Mouse (Mus musculus) limb, embryonic 11.5 days (tissue): ENCODE results near the gene Gm8994. TPM values are rescaled to one million over a fixed set of nuclear protein-coding genes. Genes with fewer than 3 reads are reported as not detected.
"Not testable (repeated sequence)": the region's sequence is repeated elsewhere in the genome, so short reads cannot be mapped to it uniquely, and the experiment has no call there.

ENCODE experiments used
- ATAC-seq: fragments of 200-750 bp; cut with Nextera tagmentation; 2 replicates; pipeline ENCODE4 v1.8.0; 2017; ENCODE audit warnings: low read depth; ENCODE audit not compliant: insufficient number of reproducible peaks, low FRiP score, low TSS enrichment
- DNase-seq: peaks from one replicate; pipeline ENCODE4 v3.0.0-alpha.2; 2015; ENCODE audit warnings: low spot score
- H3K27ac ChIP-seq: fragments of 300-500 bp; sonication (generic); replicated peaks from 2 replicates; pipeline ENCODE4 v1.5.1; 2014; ENCODE audit warnings: low read depth, mild to moderate bottlenecking, low read length
- H3K27me3 ChIP-seq: fragments of 300-500 bp; sonication (generic); 2 replicates; pipeline ENCODE4 v1.6.1; 2014; ENCODE audit warnings: mild to moderate bottlenecking, low read length, mixed read lengths; ENCODE audit not compliant: control insufficient read depth, insufficient read depth
- H3K36me3 ChIP-seq: fragments of 300-500 bp; sonication (generic); 2 replicates; pipeline ENCODE4 v1.6.1; 2014; ENCODE audit warnings: mild to moderate bottlenecking, low read length, moderate library complexity, mixed read lengths; ENCODE audit not compliant: control insufficient read depth, insufficient read depth
- H3K4me1 ChIP-seq: fragments of 300-500 bp; sonication (generic); 2 replicates; pipeline ENCODE4 v1.6.1; 2014; ENCODE audit warnings: low read length, mixed read lengths; ENCODE audit not compliant: control insufficient read depth, insufficient read depth
- H3K4me2 ChIP-seq: fragments of 300-500 bp; sonication (generic); 2 replicates; pipeline ENCODE4 v1.6.1; 2014; ENCODE audit warnings: low read depth, mild to moderate bottlenecking, moderate library complexity; ENCODE audit not compliant: severe bottlenecking
- H3K4me3 ChIP-seq: fragments of 300-500 bp; sonication (generic); 2 replicates; pipeline ENCODE4 v1.5.1; 2014; ENCODE audit warnings: low read depth, low read length
- H3K9ac ChIP-seq: fragments of 300-500 bp; sonication (generic); 2 replicates; pipeline ENCODE4 v1.6.1; 2014; ENCODE audit warnings: mild to moderate bottlenecking, low read length
- H3K9me3 ChIP-seq: fragments of 300-500 bp; sonication (generic); 2 replicates; pipeline ENCODE4 v1.6.1; 2016; ENCODE audit warnings: low read length; ENCODE audit not compliant: control insufficient read depth
- WGBS: fragments of 180-500 bp; shearing (Covaris S2); extraction: QIAGEN DNeasy Blood & Tissue Kit; methylation state at CpG from one replicate; pipeline ENCODE4 v1.1.7; 2014; 5-methylcytosine and 5-hydroxymethylcytosine counted together
- polyA plus RNA-seq: library from polyadenylated mRNA; unstranded; fragments of >200 nt; fragmentation: Nextera tagmentation; extraction: Ambion mirVana; gene quantifications from 2 replicates; pipeline ENCODE4 v1.2.1, GENCODE M21; 2014

The Gm8994 gene
- polyA plus RNA-seq, 1 experiment from 2014 or later: not detected

DNA sequence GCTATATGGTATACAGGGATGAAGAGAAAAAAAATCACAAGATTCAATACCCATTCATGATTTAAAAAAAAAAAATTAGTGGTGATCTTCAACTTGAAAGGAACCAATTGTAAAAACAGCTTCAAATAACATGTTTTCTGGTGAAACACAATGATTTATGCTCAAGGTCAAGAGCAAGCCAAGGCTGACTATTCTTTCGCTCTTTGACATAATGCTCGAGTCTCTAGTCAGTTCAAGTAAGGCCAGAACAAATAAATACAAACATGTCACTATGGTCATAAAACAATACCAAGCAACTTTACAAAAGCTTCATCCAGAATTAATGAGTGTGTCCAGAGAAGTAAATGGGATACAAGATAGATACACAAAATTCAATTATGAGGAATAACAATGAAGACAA, 31.1 kb upstream of the Gm8994 start:
- Histone ChIP-seq H3K27ac (no peak overlapping the region), H3K4me3 (no peak overlapping the region), H3K4me1 (no peaks in the 10 kb centered on the region), H3K36me3 (no peaks in the 10 kb centered on the region), H3K4me2 (no peak overlapping the region), H3K9me3 (no peaks in the 10 kb centered on the region), H3K9ac (no peak overlapping the region), H3K27me3 (no peaks in the 10 kb centered on the region)
- no peak for ATAC-seq
- 88% methylated on average over 2 of the region's 2 CpGs for WGBS
- DNase-seq: no peak

DNA sequence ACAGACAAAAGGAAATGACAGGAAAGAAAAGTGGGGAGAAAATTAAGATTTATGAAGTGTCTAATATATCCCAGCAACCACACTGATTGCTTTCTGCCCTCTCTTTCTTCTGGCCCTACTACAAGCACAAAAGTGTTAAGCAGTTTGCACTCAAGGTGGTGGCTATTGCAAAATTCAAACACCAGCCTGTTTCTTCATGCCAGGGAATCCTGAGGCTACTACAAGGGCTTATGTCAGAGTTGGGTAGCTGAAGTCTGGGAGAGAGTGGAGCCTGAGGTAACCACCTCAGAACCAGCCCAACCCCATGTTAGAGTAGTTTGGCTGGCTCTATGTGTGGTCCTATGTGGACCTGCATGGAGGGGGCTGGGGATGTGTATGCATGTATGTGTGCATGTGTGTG, 23.8 kb upstream of the Gm8994 start:
- ATAC-seq (no peak), DNase-seq (no peak)
- H3K4me2 ChIP-seq: no peak overlapping the region
- H3K4me3 ChIP-seq: no peak overlapping the region
- no peaks in the 10 kb centered on the region for H3K4me1 ChIP-seq
- no peak overlapping the region for H3K27ac ChIP-seq
- no peaks in the 10 kb centered on the region for H3K36me3 ChIP-seq
- H3K9ac ChIP-seq: no peak overlapping the region
- H3K27me3 ChIP-seq: no peaks in the 10 kb centered on the region
- H3K9me3 ChIP-seq: no peaks in the 10 kb centered on the region

DNA sequence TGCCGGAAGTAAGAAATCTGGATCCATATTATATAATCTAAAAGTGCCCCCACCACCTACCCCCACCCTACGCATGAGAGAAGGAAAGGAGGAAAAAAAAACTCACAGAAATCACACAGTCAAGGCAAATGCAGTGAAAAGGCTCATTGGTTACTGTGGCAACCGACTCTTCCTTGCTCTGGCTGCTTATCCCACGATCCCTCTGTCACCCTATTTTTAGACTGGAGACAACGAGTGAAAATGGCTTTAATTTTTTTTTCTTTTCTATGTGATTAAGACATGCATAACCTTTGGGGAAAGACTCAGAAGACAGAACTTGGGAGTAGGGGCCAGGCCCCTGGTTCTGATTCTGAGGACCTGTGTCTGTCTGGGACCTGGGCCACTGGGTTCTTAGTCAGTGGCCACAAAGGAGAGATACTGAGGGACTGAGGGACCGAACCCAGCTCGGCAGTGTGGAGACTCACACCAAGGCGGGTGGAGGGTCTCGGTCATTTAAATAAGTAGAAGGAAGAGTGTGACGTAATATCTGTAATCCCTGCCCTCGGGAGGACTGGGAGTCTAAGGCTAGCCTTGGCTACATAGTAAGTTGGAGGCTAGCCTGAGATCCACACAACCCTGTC, 22.9 kb upstream of the Gm8994 start:
- no peaks in the 10 kb centered on the region for H3K27me3 ChIP-seq
- no peaks in the 10 kb centered on the region for H3K36me3 ChIP-seq
- H3K4me3 ChIP-seq: no peak overlapping the region
- H3K9ac ChIP-seq: no peak overlapping the region
- ATAC-seq (no peak), DNase-seq (no peak)
- H3K4me2 ChIP-seq: no peak overlapping the region
- H3K27ac ChIP-seq: no peak overlapping the region
- H3K4me1 ChIP-seq: no peaks in the 10 kb centered on the region
- 84% methylated on average over 11 of the region's 11 CpGs for WGBS
- no peaks in the 10 kb centered on the region for H3K9me3 ChIP-seq

DNA sequence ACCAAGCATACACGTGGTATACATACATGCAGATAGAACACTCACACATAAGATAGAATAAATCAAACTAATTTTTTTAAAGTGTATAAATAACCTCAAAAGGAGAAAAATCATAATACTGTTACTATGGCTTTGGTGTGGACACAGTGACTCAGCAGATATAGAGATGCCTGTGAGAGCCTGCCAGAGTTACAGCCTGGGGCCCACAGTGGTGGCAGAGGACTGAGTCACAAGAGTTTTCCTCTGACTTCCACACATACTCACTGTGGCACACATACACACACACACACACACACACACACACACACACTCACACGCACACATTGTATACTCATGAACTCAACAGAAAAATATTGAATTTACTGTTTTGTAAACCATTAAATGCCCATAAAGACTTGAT, 17.9 kb upstream of the Gm8994 start:
- Histone ChIP-seq H3K27ac (no peak overlapping the region), H3K27me3 (no peaks in the 10 kb centered on the region), H3K4me2 (no peak overlapping the region), H3K9ac (no peak overlapping the region), H3K9me3 (no peaks in the 10 kb centered on the region), H3K36me3 (no peaks in the 10 kb centered on the region), H3K4me3 (no peak overlapping the region), H3K4me1 (no peaks in the 10 kb centered on the region)
- WGBS: 82% methylated on average over 2 of the region's 2 CpGs
- DNase-seq: no peak
- no peak for ATAC-seq

DNA sequence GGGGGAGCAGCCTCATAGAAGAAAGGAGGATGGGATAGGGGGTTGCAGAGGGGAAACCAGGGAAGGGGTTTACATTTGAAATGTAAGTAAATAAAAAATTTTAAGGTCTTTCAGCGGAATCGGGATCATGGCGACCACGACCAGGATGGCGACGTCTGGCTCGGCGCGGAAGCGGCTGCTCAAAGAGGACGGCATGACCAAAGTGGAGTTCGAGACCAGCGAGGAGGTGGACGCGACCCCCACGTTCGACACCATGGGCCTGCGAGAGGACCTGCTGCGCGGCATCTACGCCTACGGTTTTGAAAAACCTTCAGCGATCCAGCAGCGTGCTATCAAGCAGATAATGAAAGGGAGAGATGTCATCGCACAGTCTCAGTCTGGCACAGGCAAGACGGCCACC, 1.1 kb downstream of the Gm8994 start:
- DNase-seq, H3K9ac ChIP-seq, H3K36me3 ChIP-seq, H3K4me2 ChIP-seq, ATAC-seq, H3K4me3 ChIP-seq, H3K27ac ChIP-seq, H3K27me3 ChIP-seq, H3K4me1 ChIP-seq, H3K9me3 ChIP-seq: not testable (repeated sequence)
- 96% methylated on average over 26 of the region's 26 CpGs for WGBS

GRCm38 (mm10) chr6:136340669-136341068, 13.3 kb downstream of the Gm8994 start:
- Histone ChIP-seq H3K27ac (no peak overlapping the region), H3K9ac (no peak overlapping the region), H3K27me3 (no peaks in the 10 kb centered on the region), H3K36me3 (no peaks in the 10 kb centered on the region), H3K4me2 (no peak overlapping the region), H3K4me3 (no peak overlapping the region), H3K9me3 (no peaks in the 10 kb centered on the region), H3K4me1 (no peaks in the 10 kb centered on the region)
- ATAC-seq (peak; percentile 52), DNase-seq (no peak)
- WGBS: 8% methylated on average over 5 of the region's 5 CpGs

DNA sequence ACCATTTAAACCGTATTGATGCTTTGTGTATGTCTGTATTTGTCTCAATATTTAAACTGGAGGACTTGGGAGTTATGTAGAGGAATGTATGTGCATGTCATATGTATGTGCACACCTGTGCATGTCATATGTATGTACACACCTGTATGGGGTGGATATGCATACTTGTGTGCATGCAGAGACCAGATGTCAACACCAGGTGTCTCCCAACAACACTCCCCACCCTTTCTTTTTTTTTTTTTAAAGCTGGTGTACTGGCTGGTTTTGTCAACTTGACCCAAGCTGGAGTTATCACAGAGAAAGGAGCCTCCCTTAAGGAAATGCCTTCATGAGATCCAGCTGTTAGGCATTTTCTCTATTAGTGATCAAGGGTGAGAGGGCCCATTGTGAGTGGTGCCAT, 13.8 kb downstream of the Gm8994 start:
- H3K27ac ChIP-seq: no peak overlapping the region
- ATAC-seq: no peak
- no peak for DNase-seq
- H3K27me3 ChIP-seq: no peaks in the 10 kb centered on the region
- no peak overlapping the region for H3K4me3 ChIP-seq
- WGBS: 81% methylated on average over 1 of the region's 1 CpGs
- H3K36me3 ChIP-seq: no peaks in the 10 kb centered on the region
- H3K9ac ChIP-seq: no peak overlapping the region
- no peaks in the 10 kb centered on the region for H3K4me1 ChIP-seq
- no peak overlapping the region for H3K4me2 ChIP-seq
- H3K9me3 ChIP-seq: no peaks in the 10 kb centered on the region

DNA sequence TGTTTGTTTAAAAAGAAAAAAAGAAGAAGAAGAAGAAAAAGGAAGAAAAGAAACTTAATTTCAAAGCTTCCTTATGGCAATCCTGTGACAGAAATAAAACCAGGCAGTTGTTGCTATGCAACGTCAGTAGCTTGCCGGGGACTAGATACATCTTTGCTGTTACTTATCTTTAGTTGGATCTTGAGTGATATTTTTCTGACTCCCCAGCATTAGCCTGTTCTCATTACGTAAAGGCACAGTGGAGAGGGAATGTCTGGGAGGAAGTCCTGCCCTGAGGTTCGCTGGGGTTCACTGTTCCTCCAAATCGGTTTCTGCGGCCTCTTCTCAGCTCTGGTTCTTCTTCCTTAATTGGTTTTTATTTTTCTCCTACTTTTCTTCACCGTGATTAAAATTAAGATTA, 16.5 kb downstream of the Gm8994 start:
- Histone ChIP-seq H3K4me2 (no peak overlapping the region), H3K4me1 (no peaks in the 10 kb centered on the region), H3K4me3 (no peak overlapping the region), H3K36me3 (no peaks in the 10 kb centered on the region), H3K9ac (no peak overlapping the region), H3K9me3 (no peaks in the 10 kb centered on the region), H3K27me3 (no peaks in the 10 kb centered on the region), H3K27ac (no peak overlapping the region)
- WGBS: 86% methylated on average over 7 of the region's 7 CpGs
- DNase-seq: no peak
- no peak for ATAC-seq

DNA sequence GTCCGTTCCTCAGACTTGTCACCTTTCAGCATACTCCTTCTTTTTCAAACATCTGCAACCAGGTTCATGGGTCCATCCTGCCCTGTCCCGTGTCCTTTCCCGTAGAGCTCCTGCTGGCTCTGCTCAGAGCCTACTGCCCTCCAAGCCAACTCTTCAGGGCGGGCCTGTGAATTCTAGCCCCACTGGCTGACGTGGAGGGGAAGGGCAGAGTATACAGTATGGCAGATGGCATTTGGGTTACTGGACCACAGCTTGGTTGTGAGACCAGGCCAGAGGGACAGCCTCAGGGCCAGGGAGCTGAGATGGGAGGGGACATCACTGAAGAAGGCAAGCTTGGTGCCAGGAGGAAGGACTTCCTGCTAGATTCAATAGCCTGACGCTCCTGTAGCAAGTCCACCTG, 17.7 kb downstream of the Gm8994 start:
- no peak overlapping the region for H3K4me2 ChIP-seq
- WGBS: 85% methylated on average over 6 of the region's 6 CpGs
- no peaks in the 10 kb centered on the region for H3K9me3 ChIP-seq
- ATAC-seq (no peak), DNase-seq (no peak)
- H3K27me3 ChIP-seq: no peaks in the 10 kb centered on the region
- H3K4me3 ChIP-seq: no peak overlapping the region
- H3K4me1 ChIP-seq: no peaks in the 10 kb centered on the region
- no peak overlapping the region for H3K9ac ChIP-seq
- H3K27ac ChIP-seq: no peak overlapping the region
- no peaks in the 10 kb centered on the region for H3K36me3 ChIP-seq
